Mouse (Mus musculus): ENCODE measurements around the gene Gpc4. TPM values are rescaled to one million over a fixed set of nuclear protein-coding genes. Genes with fewer than 3 reads are reported as not detected.

Gpc4 gene
- total and polyA plus RNA-seq, 3 experiments, result not detected

- H3K4me1 ChIP-seq (ENCODE audit: control insufficient read depth in 1 of 2, insufficient read depth in 2 of 2), result no peaks in the 10 kb centered on the region
- TF ChIP-seq BHLHE40 (IDR thresholded peaks at IDR 0.05; ENCODE audit: low read depth, low read length) (no peak), RCOR1 (conservative IDR thresholded peaks at IDR 0.05; ENCODE audit: low read depth, low read length) (no peak), E2F4 (IDR thresholded peaks at IDR 0.05; ENCODE audit: insufficient replicate concordance, low read depth, low read length) (no peak), ETS1 (conservative IDR thresholded peaks at IDR 0.05; ENCODE audit: low read depth, low read length) (no peak), MAZ (IDR thresholded peaks at IDR 0.05; ENCODE audit: low read depth, low read length) (no peak), MEF2A (IDR thresholded peaks at IDR 0.05; ENCODE audit: borderline replicate concordance, low read depth, low read length) (no peak), USF2 (conservative IDR thresholded peaks at IDR 0.05; ENCODE audit: low read depth, low read length) (no peak), KAT2A (IDR thresholded peaks at IDR 0.05; ENCODE audit: insufficient replicate concordance, low read length) (no peak), JUND (conservative IDR thresholded peaks at IDR 0.05; ENCODE audit: low read depth, low read length) (no peak)
- no peak overlapping the region for H3K4me2 ChIP-seq (ENCODE audit: insufficient read depth, low read depth, poor library complexity, severe bottlenecking)
- dilution Hi-C loops (cut with MboI; ENCODE audit: extremely low pct_ligation_motif_present, extremely low pct_unique_long_range_greater_than_20kb, low sequenced_read_pairs), result no loop called here
- no peak overlapping the region for H3K27ac ChIP-seq (ENCODE audit: insufficient read depth, low read depth)
- no peak overlapping the region for H3K9ac ChIP-seq (ENCODE audit: insufficient read depth, low read depth)
- DNase-seq (ENCODE audit: extremely low read depth), result no peak
- no peaks in the 10 kb centered on the region for H3K27me3 ChIP-seq (replicated peaks)
- no peaks in the 10 kb centered on the region for H3K9me3 ChIP-seq (replicated peaks; ENCODE audit: low read length)
- no peaks in the 10 kb centered on the region for H3K79me2 ChIP-seq (replicated peaks; ENCODE audit: control insufficient read depth, extremely low read depth, insufficient read depth, poor library complexity, severe bottlenecking)
- no peaks in the 10 kb centered on the region for H3K36me3 ChIP-seq (replicated peaks in 1 of 2; ENCODE audit: control insufficient read depth in 1 of 2, insufficient read depth in 1 of 2, low read length in 1 of 2)
- no peak overlapping the region for H3K4me3 ChIP-seq (replicated peaks in 1 of 3; ENCODE audit: low read depth in 2 of 3, low read length in 2 of 3, poor library complexity in 1 of 3)
- in situ Hi-C loops (cut with MboI; ENCODE audit: low pct_ligation_motif_present, low pct_unique_long_range_greater_than_20kb, low sequenced_read_pairs), result no loop called here
These were observed 147.4 kb downstream of the Gpc4 start for GRCm38 (mm10) chrX:52017660-52018059.

Other genes starting within 250 kb of the Gpc4 start
- gene 1700080O16Rik, start 192.5 kb downstream of the Gpc4 start, total RNA-seq (2012; rRNA removed), result not detected in 2 replicates
- not detected in 2 replicates for gene 1700080O16Rik, start 192.5 kb downstream of the Gpc4 start, total RNA-seq (2014; rRNA removed)
- not detected in 2 replicates for gene 1700080O16Rik, start 192.5 kb downstream of the Gpc4 start, polyA plus RNA-seq (2012; ENCODE audit: insufficient read length, low read depth)